Mouse (Mus musculus) liver, adult 2 months (tissue): ENCODE results near the gene Psmb10. TPM values are rescaled to one million over a fixed set of nuclear protein-coding genes. Genes with fewer than 3 reads are reported as not detected.

ENCODE experiments used
- DNase-seq: peaks from one replicate; pipeline ENCODE4 v3.0.0-alpha.2; 2011; ENCODE audit warnings: low read depth, low spot score; ENCODE audit errors: extremely low read depth
- H3K27ac ChIP-seq: fragments of 200-500 bp; replicated peaks from 2 replicates; pipeline ENCODE4 v1.5.1; 2012; ENCODE audit warnings: low read depth, mild to moderate bottlenecking, control low read depth, inconsistent platforms, low read length; ENCODE audit not compliant: insufficient read depth
- H3K27me3 ChIP-seq: fragments of 200-500 bp; 2 replicates; pipeline ENCODE4 v1.6.1; 2012; ENCODE audit warnings: mild to moderate bottlenecking, moderate library complexity, low read length, inconsistent platforms; ENCODE audit not compliant: control insufficient read depth, insufficient read depth
- H3K36me3 ChIP-seq: fragments of 200-500 bp; 2 replicates; pipeline ENCODE4 v1.6.1; 2012; ENCODE audit warnings: low read length, inconsistent platforms; ENCODE audit not compliant: control insufficient read depth, insufficient read depth
- H3K4me1 ChIP-seq: fragments of 200-500 bp; 2 replicates; pipeline ENCODE4 v1.6.1; 2011; ENCODE audit warnings: low read length; ENCODE audit not compliant: control insufficient read depth, insufficient read depth
- H3K4me3 ChIP-seq: fragments of 200-500 bp; 2 replicates; pipeline ENCODE4 v1.5.1; 2011; ENCODE audit warnings: low read depth, mild to moderate bottlenecking, control low read depth, low read length, moderate library complexity; ENCODE audit not compliant: insufficient read depth
- H3K79me2 ChIP-seq: fragments of 200-500 bp; 2 replicates; pipeline ENCODE4 v1.6.1; 2012; ENCODE audit warnings: inconsistent platforms, mild to moderate bottlenecking, low read length, moderate library complexity; ENCODE audit not compliant: control insufficient read depth, insufficient read depth
- H3K9ac ChIP-seq: fragments of 200-500 bp; 2 replicates; pipeline ENCODE4 v1.6.1; 2012; ENCODE audit warnings: low read depth, mild to moderate bottlenecking, control low read depth, inconsistent platforms, low read length
- CTCF ChIP-seq: fragments of 200-500 bp; IDR thresholded peaks from 2 replicates; pipeline ENCODE4 v1.5.1; 2011; ENCODE audit warnings: low read depth, low read length, control low read depth
- POLR2A ChIP-seq: fragments of 200-500 bp; IDR thresholded peaks from 2 replicates; pipeline ENCODE4 v1.6.1; 2011; ENCODE audit warnings: low read length, control low read depth; ENCODE audit not compliant: insufficient read depth; ENCODE audit errors: extremely low read depth
- WGBS: fragments of 180-500 bp; shearing (Covaris S2); methylation state at CpG from one replicate; pipeline ENCODE4 v1.1.7; 2018; 5-methylcytosine and 5-hydroxymethylcytosine counted together
- polyA plus RNA-seq: library from polyadenylated mRNA; depleted of rRNA; stranded (reverse); fragments of >200 nt; gene quantifications from 2 replicates; pipeline ENCODE4 v1.2.3, GENCODE M21; 2012
- total RNA-seq: library from RNA; depleted of rRNA; stranded (reverse); fragments of >200 nt; gene quantifications from 2 replicates; pipeline ENCODE4 v1.2.3, GENCODE M21; 2014

Psmb10 gene
- total and polyA plus RNA-seq, 2 experiments, result 109 to 139 TPM

GRCm38 (mm10) chr8:105931271-105931670 lies 7.0 kb downstream of the Psmb10 start:
- WGBS, result 97% methylated on average over 3 of the region's 3 CpGs
- Histone ChIP-seq H3K4me1 (no peaks in the 10 kb centered on the region), H3K9ac (no peak overlapping the region), H3K36me3 (no peaks in the 10 kb centered on the region; the same call in 1 of the 2 replicates), H3K79me2 (no peaks in the 10 kb centered on the region), H3K27ac (no peak overlapping the region), H3K4me3 (no peak overlapping the region), H3K27me3 (no peaks in the 10 kb centered on the region)
- DNase-seq, result no peak
- TF ChIP-seq POLR2A (no peak), CTCF (no peak)

- Histone ChIP-seq H3K27me3 (no peaks in the 10 kb centered on the region), H3K36me3 (no peaks in the 10 kb centered on the region; the same call in 1 of the 2 replicates), H3K27ac (no peak overlapping the region), H3K4me1 (no peaks in the 10 kb centered on the region), H3K79me2 (no peaks in the 10 kb centered on the region), H3K9ac (no peak overlapping the region), H3K4me3 (no peak overlapping the region)
- WGBS, result 34% methylated on average over 8 of the region's 8 CpGs
- DNase-seq, result no peak
- TF ChIP-seq CTCF, result peak; percentile 98
- no peak for TF ChIP-seq POLR2A
Measured at GRCm38 (mm10) chr8:105930602-105931001, 7.6 kb downstream of the Psmb10 start.

- Histone ChIP-seq H3K79me2 (peaks cover 4% of the 10 kb centered on the region; the same call in 1 of the 2 replicates), H3K4me3 (no peak overlapping the region), H3K9ac (no peak overlapping the region), H3K36me3 (0 out of 2 replicates have a peak, but pooled peaks cover 1% of the 10 kb centered on the region), H3K27ac (no peak overlapping the region), H3K27me3 (no peaks in the 10 kb centered on the region), H3K4me1 (0 out of 2 replicates have a peak, but pooled peaks cover 2% of the 10 kb centered on the region)
- TF ChIP-seq POLR2A (no peak), CTCF (no peak)
- DNase-seq, result no peak
- 67% methylated on average over 3 of the region's 3 CpGs for WGBS
Measured at GRCm38 (mm10) chr8:105925123-105925522, 13.1 kb downstream of the Psmb10 start.

GRCm38 (mm10) chr8:105919390-105919789 lies 18.9 kb downstream of the Psmb10 start:
- DNase-seq, result no peak
- H3K4me3 ChIP-seq, result no peak overlapping the region
- H3K9ac ChIP-seq, result no peak overlapping the region
- no peaks in the 10 kb centered on the region for H3K27me3 ChIP-seq
- peaks cover 14% of the 10 kb centered on the region for H3K36me3 ChIP-seq
- 80% methylated on average over 3 of the region's 3 CpGs for WGBS
- no peak for TF ChIP-seq POLR2A
- TF ChIP-seq CTCF, result no peak
- no peak overlapping the region for H3K27ac ChIP-seq
- 0 out of 2 replicates have a peak, but pooled peaks cover 2% of the 10 kb centered on the region for H3K4me1 ChIP-seq
- peaks cover 14% of the 10 kb centered on the region; the same call in 1 of the 2 replicates for H3K79me2 ChIP-seq

- peaks cover 25% of the 10 kb centered on the region; the same call in 1 of the 2 replicates for H3K79me2 ChIP-seq
- TF ChIP-seq CTCF (no peak), POLR2A (no peak)
- DNase-seq, result no peak
- no peaks in the 10 kb centered on the region for H3K36me3 ChIP-seq
- WGBS, result 10% methylated on average over 16 of the region's 16 CpGs
- H3K9ac ChIP-seq, result peak overlapping the region; percentile 97
- H3K4me1 ChIP-seq, result peaks cover 5% of the 10 kb centered on the region
- peak overlapping the region; percentile 93 for H3K4me3 ChIP-seq
- no peaks in the 10 kb centered on the region for H3K27me3 ChIP-seq
- peak overlapping the region; percentile 97 for H3K27ac ChIP-seq
Measured at GRCm38 (mm10) chr8:105900941-105901616, 37.2 kb downstream of the Psmb10 start.

- Histone ChIP-seq H3K36me3 (no peaks in the 10 kb centered on the region), H3K27me3 (no peaks in the 10 kb centered on the region), H3K4me1 (peaks cover 5% of the 10 kb centered on the region), H3K79me2 (peaks cover 22% of the 10 kb centered on the region; the same call in 1 of the 2 replicates), H3K9ac (peak within 1 kb of the TSS; percentile 97), H3K4me3 (peak within 1 kb of the TSS; percentile 93), H3K27ac (peak within 1 kb of the TSS; percentile 97)
- peak; percentile 54 for TF ChIP-seq POLR2A
- TF ChIP-seq CTCF, result no peak
- peak; percentile 90 for DNase-seq
- under 1% methylated on average over 68 of the region's 68 CpGs for WGBS
Measured at GRCm38 (mm10) chr8:105900180-105900940, 37.9 kb downstream of the Psmb10 start, which contains the start of gene Pskh1. Pskh1 (plus strand) TSS chr8:105900441.
